Mouse (Mus musculus) left cerebral cortex, postnatal 25 days (tissue): Measurements from ENCODE around the gene Eif3g. TPM values are rescaled to one million over a fixed set of nuclear protein-coding genes. Genes with fewer than 3 reads are reported as not detected.

Experiments used
- DNase-seq, 2 experiments: peaks; one replicate each; pipeline ENCODE4 v3.0.0; 2022; ENCODE audit warnings: low spot score in 2 of 2, mixed read lengths in 1 of 2
- intact Hi-C: fragments of 180-260 bp; cut with DNase I; formaldehyde crosslinking; loops from one replicate; pipeline ENCODE4 v1.15.1; 2025
- microRNA-seq, 2 experiments: library from miRNA; unstranded; fragments of <30 nt; microRNA quantifications; one replicate each; pipeline ENCODE4 v1.2.0; 2022
- total RNA-seq, 2 experiments: library from RNA; stranded (reverse); gene quantifications; 2 replicates each; pipeline ENCODE4 v1.2.3; 2021

Gene Eif3g
- total RNA-seq, 2 experiments from 2014 or later, result 113 to 123 TPM

- intact Hi-C loops, result loop anchor here (10.0 kb wide), 1 partner anchor 214 kb away; the partner anchor contains the start of gene Pin1
- DNase-seq, result peak; percentile 87 to 88
These were observed 29.9 kb downstream of the Eif3g start, which contains the start of gene A230050P20Rik for GRCm38 (mm10) chr9:20868448-20869001. Gene A230050P20Rik, plus strand, starts transcription at chr9:20868642.

- intact Hi-C loops, result loop anchor here (10.0 kb wide), 1 partner anchor 212 kb away; the partner anchor contains the start of gene Pin1
These were observed 31.5 kb downstream of the Eif3g start for GRCm38 (mm10) chr9:20866879-20867278.

GRCm38 (mm10) chr9:20862225-20862624 lies 36.2 kb downstream of the Eif3g start:
- DNase-seq, result no peak
- intact Hi-C loops, result loop anchor here (10.0 kb wide), 1 partner anchor 207 kb away; the partner anchor contains the start of gene Pin1

More at GRCm38 (mm10) chr9:20866879-20867278, 31.5 kb downstream of the Eif3g start:
- DNase-seq, result no peak

GRCm38 (mm10) chr9:20861821-20862220 lies 36.6 kb downstream of the Eif3g start:
- peak in 1 of 2 experiments; percentile 9 for DNase-seq
- intact Hi-C loops, result loop anchor here (10.0 kb wide), 1 partner anchor 207 kb away; the partner anchor contains the start of gene Pin1

GRCm38 (mm10) chr9:20859926-20860325 lies 38.5 kb downstream of the Eif3g start:
- no peak for DNase-seq

GRCm38 (mm10) chr9:20857131-20857530 lies 41.3 kb downstream of the Eif3g start:
- DNase-seq, result no peak
- intact Hi-C loops, result no loop called here

More at GRCm38 (mm10) chr9:20859926-20860325, 38.5 kb downstream of the Eif3g start:
- intact Hi-C loops, result loop anchor here (10.0 kb wide), 1 partner anchor 205 kb away; the partner anchor contains the start of gene Pin1

- intact Hi-C loops, result no loop called here
- DNase-seq, result no peak
These were observed 48.2 kb downstream of the Eif3g start for GRCm38 (mm10) chr9:20850179-20850578.

Small RNAs within 50 kb of the gene (microRNA-seq; reads per million reads assigned to microRNA genes)
- 0.25 to 0.34 reads per million in 2 experiments for gene Mir7081

Other genes with a start within 250 kb of the Eif3g start
- 10 to 100 TPM; 42.8 to 47.4 TPM for gene Pin1, start 246.5 kb downstream of the Eif3g start, total RNA-seq
- 100 to 1,000 TPM; 171 to 195 TPM for gene Olfm2, start 152.3 kb downstream of the Eif3g start, total RNA-seq
- gene Col5a3, start 83.6 kb downstream of the Eif3g start, total RNA-seq, result 1 to 10 TPM; 1.5 to 1.8 TPM
- not detected for gene Rdh8, start 80.1 kb downstream of the Eif3g start, total RNA-seq
- gene A230050P20Rik, start 30.0 kb downstream of the Eif3g start, total RNA-seq, result 10 to 100 TPM; 60.1 to 69.1 TPM
- 10 to 100 TPM in 1 of 2 experiments, 1 to 10 TPM in 1; 9.0 to 10.2 TPM for gene Angptl6, start 18.9 kb downstream of the Eif3g start, total RNA-seq
- 10 to 100 TPM; 19.9 to 21.1 TPM for gene Ppan, start 10.4 kb downstream of the Eif3g start, total RNA-seq
- 10 to 100 TPM; 40.0 to 42.9 TPM for gene Dnmt1, start 61.3 kb upstream of the Eif3g start, total RNA-seq
- gene S1pr2, start 78.2 kb upstream of the Eif3g start, total RNA-seq, result 1 to 10 TPM; 2.2 to 2.8 TPM
- gene Mrpl4, start 104.1 kb upstream of the Eif3g start, total RNA-seq, result 10 to 100 TPM; 61.5 to 64.2 TPM
- 1 to 10 TPM; 3.3 to 3.5 TPM for gene Icam1, start 117.4 kb upstream of the Eif3g start, total RNA-seq
- 1 to 10 TPM in 1 of 2 experiments, under 1 TPM in 1; 0.80 to 1.1 TPM for gene Icam4, start 130.8 kb upstream of the Eif3g start, total RNA-seq
- 100 to 1,000 TPM; 236 to 267 TPM for gene Icam5, start 133.4 kb upstream of the Eif3g start, total RNA-seq
- gene Zglp1, start 168.5 kb upstream of the Eif3g start, total RNA-seq, result 1 to 10 TPM in 1 of 2 experiments, not detected in 1; 1.3 TPM
- 1 to 10 TPM; 1.5 to 2.6 TPM for gene Gm49373, start 174.5 kb upstream of the Eif3g start, total RNA-seq
- gene Fdx1l, start 175.0 kb upstream of the Eif3g start, total RNA-seq, result 10 to 100 TPM; 59.2 to 63.0 TPM
- gene Gm38431, start 193.4 kb upstream of the Eif3g start, total RNA-seq, result 1 to 10 TPM; 1.6 to 3.0 TPM
- 10 to 100 TPM; 26.4 to 27.9 TPM for gene Raver1, start 193.4 kb upstream of the Eif3g start, total RNA-seq
- 10 to 100 TPM; 11.6 to 12.7 TPM for gene Tyk2, start 232.6 kb upstream of the Eif3g start, total RNA-seq